Mouse (Mus musculus): ENCODE results near the gene Ptprf. TPM values are rescaled to one million over a fixed set of nuclear protein-coding genes. Genes with fewer than 3 reads are reported as not detected.

The Ptprf gene
- total RNA-seq (2021), result 100 to 1,000 TPM; 102 to 120 TPM
- long read RNA-seq, experiment 1, partial matches to known transcripts, result 21 of 24 reads
- long read RNA-seq, experiment 1, other reads (novel, unspliced or antisense), result 3 of 24 reads
- long read RNA-seq, experiment 2, full-length matches to known transcripts, result 1 of 52 reads
- long read RNA-seq, experiment 2, partial matches to known transcripts, result 33 of 52 reads
- long read RNA-seq, experiment 2, other reads (novel, unspliced or antisense), result 18 of 52 reads

- peak; percentile 59 to 61 for DNase-seq (ENCODE audit: low spot score in 2 of 2)
Measured at GRCm38 (mm10) chr4:118291231-118291630, at the start of gene Ptprf. Gene Ptprf (minus strand): TSS chr4:118291405.

- DNase-seq (ENCODE audit: low spot score in 2 of 2), result peak; percentile 12 to 40
Measured at GRCm38 (mm10) chr4:118336658-118337057, 45.5 kb upstream of the Ptprf start.

DNA sequence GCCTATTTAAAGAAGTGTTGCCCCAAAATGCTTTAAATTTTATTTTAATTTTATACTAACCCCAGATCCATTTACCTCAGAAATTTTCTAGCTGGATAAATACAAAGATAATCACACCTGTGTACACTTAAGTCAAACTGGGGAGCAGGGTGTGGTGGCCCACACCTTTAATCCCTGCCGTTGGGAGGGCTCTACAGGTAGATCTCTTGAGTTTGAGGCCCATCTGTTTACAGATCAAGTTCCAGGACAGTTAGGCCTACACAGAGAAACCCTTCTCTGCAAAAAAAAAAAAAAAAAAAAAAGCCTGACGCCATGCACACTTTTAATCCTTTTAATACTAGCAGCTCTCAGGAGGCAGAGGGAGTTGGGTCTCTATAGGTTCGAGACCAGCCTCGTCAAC, 44.8 kb upstream of the Ptprf start:
- no peak for DNase-seq (ENCODE audit: low spot score in 2 of 2)

GRCm38 (mm10) chr4:118331777-118332176, 40.6 kb upstream of the Ptprf start:
- DNase-seq (ENCODE audit: low spot score in 2 of 2), result no peak

DNA sequence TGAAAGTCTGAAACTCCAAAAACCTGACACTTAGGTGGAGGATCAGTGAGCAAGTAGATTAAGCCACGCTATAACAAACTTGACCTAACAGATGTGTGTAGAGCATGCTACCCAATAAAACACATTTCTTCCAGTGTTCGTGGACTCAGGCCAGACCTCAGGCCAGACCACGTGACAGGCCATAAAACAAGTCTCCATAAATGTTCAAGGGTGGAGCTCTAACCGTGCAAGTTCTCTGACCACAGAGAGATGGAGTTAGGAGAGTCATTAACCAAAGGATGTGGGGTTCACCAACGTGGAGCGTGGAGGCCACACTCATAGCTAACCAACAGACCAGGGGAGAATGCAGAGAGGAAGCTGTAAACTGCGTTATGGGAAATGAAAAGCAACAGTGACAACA, 35.3 kb upstream of the Ptprf start:
- DNase-seq (ENCODE audit: low spot score in 2 of 2), result no peak

DNA sequence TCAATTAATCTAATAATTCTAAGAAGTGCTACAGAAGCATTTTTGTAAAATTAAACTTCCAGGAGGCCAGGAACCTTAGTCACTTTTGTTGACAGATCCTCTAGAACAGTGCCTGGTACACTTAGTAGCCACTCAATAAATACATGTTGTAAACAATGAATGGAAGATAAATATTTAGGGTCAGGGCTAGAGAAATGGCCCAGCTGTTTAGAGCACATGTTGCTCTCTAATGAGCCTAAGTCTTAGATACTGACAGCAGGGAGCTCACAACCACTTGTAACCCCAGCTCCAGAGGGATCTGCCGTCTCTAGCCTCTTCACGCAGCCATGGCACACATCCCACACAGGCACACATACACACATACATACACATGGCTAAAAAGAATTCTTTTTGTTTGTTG, 29.4 kb upstream of the Ptprf start:
- no peak for DNase-seq (ENCODE audit: low spot score in 2 of 2)

DNA sequence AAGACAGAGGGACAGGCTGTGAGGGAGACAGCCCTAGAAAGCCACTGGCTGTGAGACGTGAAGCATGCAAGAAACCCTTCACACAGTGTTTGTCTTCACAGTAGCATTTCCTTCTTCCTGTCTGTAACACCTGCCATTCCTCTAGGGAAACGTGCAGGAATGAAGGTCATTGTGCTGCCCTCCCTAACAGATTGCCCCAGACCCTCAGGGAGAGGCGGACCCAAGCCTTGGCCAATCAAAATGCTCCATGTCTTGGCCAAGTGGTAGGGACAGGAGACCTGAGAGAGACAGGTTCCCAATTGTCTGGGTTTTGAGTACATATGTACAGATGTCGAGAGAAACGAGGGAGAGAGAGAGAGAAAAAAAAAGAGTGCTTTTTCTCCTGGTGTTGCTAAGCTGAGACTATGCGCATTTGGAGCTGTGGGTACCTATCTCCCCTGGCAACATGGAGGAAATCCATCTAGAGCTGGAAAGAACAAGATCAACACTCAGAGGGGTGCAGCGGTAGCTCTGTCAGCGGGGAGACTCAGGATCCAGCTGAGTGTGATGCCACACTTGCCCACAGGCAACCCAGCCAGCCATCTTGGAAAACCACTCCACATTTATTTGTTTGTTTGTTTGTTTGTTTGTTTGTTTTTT, 28.6 kb upstream of the Ptprf start:
- DNase-seq (ENCODE audit: low spot score in 2 of 2), result no peak

DNA sequence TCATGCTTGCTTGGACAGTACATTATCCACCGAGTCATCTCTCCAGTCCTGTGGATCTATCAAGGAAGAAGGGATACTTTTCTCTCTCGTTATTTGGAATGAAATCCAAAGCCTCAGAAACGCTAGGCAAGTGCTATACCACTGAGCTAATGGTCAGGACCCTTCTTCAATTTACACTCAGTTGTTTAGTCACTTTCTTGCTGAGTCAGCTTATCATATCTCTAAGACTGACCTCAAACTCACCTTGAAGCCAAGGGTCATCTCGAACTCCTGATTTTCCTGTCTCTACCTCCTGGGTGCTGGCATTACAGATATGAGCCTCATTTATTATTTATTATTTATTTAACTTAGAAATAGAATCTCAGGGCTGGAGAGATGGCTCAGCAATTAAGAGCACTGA, 25.5 kb upstream of the Ptprf start:
- no peak for DNase-seq (ENCODE audit: low spot score in 2 of 2)

DNA sequence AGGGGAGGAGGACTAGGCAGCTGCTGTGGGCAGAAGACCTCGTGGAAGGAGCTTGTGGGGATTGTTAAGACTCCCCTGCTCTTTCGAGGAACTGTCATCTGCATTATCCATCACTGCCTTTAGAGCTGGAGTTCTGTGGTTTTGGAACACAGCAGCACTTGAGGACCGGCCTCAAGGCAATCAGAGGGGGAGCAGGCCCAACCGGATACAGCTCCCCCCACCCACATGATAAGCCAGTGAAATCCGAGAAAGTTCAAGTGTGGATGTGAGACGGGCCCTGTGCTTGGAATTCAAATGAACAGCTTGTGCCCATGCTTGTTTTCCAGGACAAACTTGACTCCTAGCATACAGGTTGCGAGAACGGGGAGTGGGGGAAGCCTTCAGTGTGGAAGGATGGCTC, 24.1 kb upstream of the Ptprf start:
- DNase-seq (ENCODE audit: low spot score in 2 of 2), result no peak

DNA sequence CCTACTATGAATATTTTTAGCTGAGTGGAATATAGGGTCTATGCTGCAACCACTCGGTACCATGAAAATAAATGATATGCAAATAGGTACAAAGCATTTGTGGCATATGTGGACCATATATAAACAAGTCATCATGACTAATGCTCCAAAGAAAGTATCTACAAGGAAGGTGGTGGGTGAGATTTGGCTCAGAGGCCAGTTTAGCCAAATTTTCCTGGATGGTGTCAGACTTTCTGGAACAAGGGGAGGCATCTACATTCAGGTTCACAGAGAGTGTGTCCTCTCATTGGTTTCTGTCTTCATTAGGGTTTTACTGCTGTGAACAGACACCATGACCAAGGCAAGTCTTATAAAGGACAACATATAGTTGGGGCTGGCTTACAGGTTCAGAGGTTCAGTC, 19.3 kb upstream of the Ptprf start:
- DNase-seq (ENCODE audit: low spot score in 2 of 2), result no peak

DNA sequence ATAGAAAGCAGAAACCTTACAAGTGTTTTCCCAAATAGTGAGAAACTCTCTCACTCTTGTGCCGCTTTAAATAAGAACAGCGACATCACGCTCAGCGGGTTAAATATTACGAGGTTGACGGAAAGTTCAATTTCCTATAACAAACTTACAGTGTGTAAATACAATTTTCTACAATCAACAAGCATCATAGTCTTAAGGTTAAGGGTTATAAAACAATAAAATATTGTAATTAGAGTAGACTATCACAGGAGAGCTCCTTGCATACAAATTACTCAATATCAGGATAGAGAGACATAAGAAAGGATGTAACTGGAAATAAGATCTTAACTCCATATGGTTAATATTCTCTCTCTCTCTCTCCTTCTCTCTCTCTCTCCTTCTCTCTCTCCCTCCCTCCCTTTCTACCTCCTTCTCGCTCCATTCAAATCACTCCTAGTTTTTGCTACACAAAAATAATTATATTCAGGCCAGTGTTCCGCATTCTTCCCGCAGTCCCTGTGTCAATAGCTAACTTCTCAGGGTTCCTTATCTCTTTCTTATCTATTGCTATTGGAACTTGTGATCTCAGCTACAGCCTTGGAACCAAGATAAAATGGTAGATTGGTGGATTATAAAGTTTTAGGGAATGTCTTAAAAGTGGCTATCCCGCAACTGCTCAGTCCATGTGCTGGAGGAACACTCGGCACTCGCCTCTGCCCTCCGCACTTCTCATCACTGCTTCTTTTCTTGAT, 16.5 kb upstream of the Ptprf start:
- DNase-seq (ENCODE audit: low spot score in 2 of 2), result no peak

- no peak for DNase-seq (ENCODE audit: low spot score in 2 of 2)
Measured at GRCm38 (mm10) chr4:118306113-118306696, 15.0 kb upstream of the Ptprf start.

- no peak for DNase-seq (ENCODE audit: low spot score in 2 of 2)
Measured at GRCm38 (mm10) chr4:118304984-118305383, 13.8 kb upstream of the Ptprf start.

- DNase-seq (ENCODE audit: low spot score in 2 of 2), result no peak
Measured at GRCm38 (mm10) chr4:118297844-118298243, 6.6 kb upstream of the Ptprf start.

DNA sequence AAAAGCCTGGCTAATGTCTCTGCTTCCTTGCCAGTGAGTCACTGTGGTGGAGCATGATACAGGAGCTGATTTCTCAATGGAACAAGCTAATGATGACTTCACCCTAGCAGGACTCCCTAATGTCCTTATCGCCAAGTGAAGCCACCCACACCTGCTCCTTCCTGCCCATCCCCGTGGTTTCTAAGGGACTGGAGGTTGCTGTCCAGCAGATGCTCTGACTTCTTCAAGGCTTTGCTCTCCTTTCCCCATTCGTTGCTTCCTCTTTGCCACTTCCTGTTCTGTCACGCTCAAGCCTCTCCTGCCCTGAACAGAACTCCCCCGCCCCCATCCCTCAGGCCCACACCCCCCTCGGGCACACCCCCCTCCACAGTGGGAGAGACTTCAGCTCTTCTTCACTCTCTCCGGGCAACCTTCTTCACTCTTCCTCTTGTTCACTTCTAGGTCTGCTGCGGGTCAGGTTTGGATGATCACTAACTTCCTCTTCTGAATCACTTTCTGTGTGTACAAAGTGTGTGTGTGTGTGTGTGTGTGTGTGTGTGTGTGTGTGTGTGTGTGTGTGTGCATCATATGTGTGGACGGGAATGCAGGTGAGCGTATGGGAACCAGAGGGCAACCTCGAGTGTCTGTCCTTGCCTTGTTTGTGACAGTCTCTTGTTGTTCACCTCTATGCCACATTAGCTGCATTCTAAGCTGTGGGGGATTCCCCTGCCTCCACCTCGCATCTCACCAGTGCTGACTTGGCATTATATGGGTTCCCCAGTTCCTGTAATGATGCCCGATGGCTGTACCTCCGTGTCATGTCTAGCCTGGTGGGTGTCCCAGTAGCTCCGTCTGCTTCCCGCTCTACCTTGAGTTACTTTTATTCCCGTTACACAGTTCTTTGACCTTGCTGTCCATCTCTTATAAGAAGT, 4.7 kb upstream of the Ptprf start:
- no peak for DNase-seq (ENCODE audit: low spot score in 2 of 2)

GRCm38 (mm10) chr4:118294811-118295210, 3.6 kb upstream of the Ptprf start:
- DNase-seq (ENCODE audit: low spot score in 2 of 2), result no peak

GRCm38 (mm10) chr4:118292741-118293306, 1.6 kb upstream of the Ptprf start:
- peak; percentile 66 to 74 for DNase-seq (ENCODE audit: low spot score in 2 of 2)

- peak in 1 of 2 experiments; percentile 37 for DNase-seq (ENCODE audit: low spot score in 2 of 2)
Measured at GRCm38 (mm10) chr4:118290416-118291030, 682 bp downstream of the Ptprf start.

- DNase-seq (ENCODE audit: low spot score in 2 of 2), result no peak
Measured at GRCm38 (mm10) chr4:118289960-118290415, 1.2 kb downstream of the Ptprf start.

GRCm38 (mm10) chr4:118289266-118289665, 1.9 kb downstream of the Ptprf start:
- DNase-seq (ENCODE audit: low spot score in 2 of 2), result no peak

Data from adrenal gland, postnatal 4 days (tissue).